Mouse (Mus musculus) R1 (cell line): ENCODE measurements around the gene Gtsf1.

ENCODE experiments used
- DNase-seq: peaks from one replicate; pipeline ENCODE4 v3.0.0-alpha.2; 2018; ENCODE audit warnings: low read depth, low spot score

Gene Gtsf1

GRCm38 (mm10) chr15:103377752-103378664 is 52.3 kb downstream of the Gtsf1 start:
- DNase-seq: no peak

GRCm38 (mm10) chr15:103376837-103377269 is 53.4 kb downstream of the Gtsf1 start:
- DNase-seq: no peak

GRCm38 (mm10) chr15:103375112-103375800 is 55.0 kb downstream of the Gtsf1 start:
- DNase-seq: no peak

GRCm38 (mm10) chr15:103372461-103372860 is 57.8 kb downstream of the Gtsf1 start:
- no peak for DNase-seq

- peak; percentile 39 for DNase-seq
These were observed 58.5 kb downstream of the Gtsf1 start for GRCm38 (mm10) chr15:103371741-103372140.

- no peak for DNase-seq
These were observed 59.1 kb downstream of the Gtsf1 start for GRCm38 (mm10) chr15:103371208-103371607.

- DNase-seq: no peak
These were observed 59.8 kb downstream of the Gtsf1 start for GRCm38 (mm10) chr15:103370462-103370861.

GRCm38 (mm10) chr15:103369123-103369522 is 61.1 kb downstream of the Gtsf1 start:
- peak; percentile 27 for DNase-seq

GRCm38 (mm10) chr15:103368179-103368940 is 61.9 kb downstream of the Gtsf1 start:
- no peak for DNase-seq

GRCm38 (mm10) chr15:103366376-103367149 is 63.7 kb downstream of the Gtsf1 start, which contains the start of gene Itga5:
TSS of gene Itga5 (minus strand) at chr15:103366763.
- DNase-seq: peak; percentile 84

GRCm38 (mm10) chr15:103365471-103366375 is 64.5 kb downstream of the Gtsf1 start:
- DNase-seq: peak; percentile 68

- DNase-seq: no peak
These were observed 65.5 kb downstream of the Gtsf1 start for GRCm38 (mm10) chr15:103364761-103365160.

GRCm38 (mm10) chr15:103363809-103364208 is 66.5 kb downstream of the Gtsf1 start:
- peak; percentile 92 for DNase-seq

- DNase-seq: no peak
These were observed 67.3 kb downstream of the Gtsf1 start for GRCm38 (mm10) chr15:103362950-103363349.

GRCm38 (mm10) chr15:103362333-103362732 is 67.9 kb downstream of the Gtsf1 start:
- DNase-seq: no peak

GRCm38 (mm10) chr15:103361269-103361668 is 69.0 kb downstream of the Gtsf1 start:
- no peak for DNase-seq

- no peak for DNase-seq
These were observed 70.2 kb downstream of the Gtsf1 start for GRCm38 (mm10) chr15:103359869-103360602.

- DNase-seq: no peak
These were observed 71.2 kb downstream of the Gtsf1 start for GRCm38 (mm10) chr15:103359122-103359510.
